Mouse (Mus musculus) 3T3-L1 (cell line): ENCODE results near the gene Dennd2c.
A peak's percentile ranks its signal among the peaks of the same experiment; 100 is the strongest.

ENCODE experiments used
- DNase-seq: peaks from one replicate; pipeline ENCODE4 v3.0.0-alpha.2; 2015; ENCODE audit warnings: low read depth, low spot score

Dennd2c gene

GRCm38 (mm10) chr3:103102454-103103390 lies at the start of gene Dennd2c:
Gene Dennd2c, plus strand, starts transcription at chr3:103102604.
- DNase-seq = peak; percentile 91

GRCm38 (mm10) chr3:103056016-103056595 lies 46.3 kb upstream of the Dennd2c start:
- DNase-seq = no peak

GRCm38 (mm10) chr3:103057752-103058151 lies 44.7 kb upstream of the Dennd2c start:
- DNase-seq = no peak

- DNase-seq = peak; percentile 95
Measured at GRCm38 (mm10) chr3:103058207-103059157, 43.9 kb upstream of the Dennd2c start, which contains the start of gene Nras. Gene Nras, plus strand, starts transcription at chr3:103058285.

- DNase-seq = no peak
Measured at GRCm38 (mm10) chr3:103066927-103067326, 35.5 kb upstream of the Dennd2c start.

GRCm38 (mm10) chr3:103068971-103069370 lies 33.4 kb upstream of the Dennd2c start:
- peak; percentile 29 for DNase-seq

GRCm38 (mm10) chr3:103073771-103074170 lies 28.6 kb upstream of the Dennd2c start, which contains the start of gene Ampd1:
Gene Ampd1, plus strand, starts transcription at chr3:103074014.
- DNase-seq = no peak

GRCm38 (mm10) chr3:103075871-103076270 lies 26.5 kb upstream of the Dennd2c start:
- no peak for DNase-seq

GRCm38 (mm10) chr3:103076476-103076875 lies 25.9 kb upstream of the Dennd2c start:
- no peak for DNase-seq

- DNase-seq = no peak
Measured at GRCm38 (mm10) chr3:103079301-103079700, 23.1 kb upstream of the Dennd2c start.

GRCm38 (mm10) chr3:103081051-103081450 lies 21.4 kb upstream of the Dennd2c start:
- DNase-seq = peak; percentile 68

- no peak for DNase-seq
Measured at GRCm38 (mm10) chr3:103081861-103082453, 20.4 kb upstream of the Dennd2c start.

GRCm38 (mm10) chr3:103082761-103083160 lies 19.6 kb upstream of the Dennd2c start:
- no peak for DNase-seq

- no peak for DNase-seq
Measured at GRCm38 (mm10) chr3:103085986-103086385, 16.4 kb upstream of the Dennd2c start.

GRCm38 (mm10) chr3:103091753-103092152 lies 10.7 kb upstream of the Dennd2c start:
- DNase-seq = no peak

GRCm38 (mm10) chr3:103098662-103099061 lies 3.7 kb upstream of the Dennd2c start:
- no peak for DNase-seq

- peak; percentile 31 for DNase-seq
Measured at GRCm38 (mm10) chr3:103099667-103100066, 2.7 kb upstream of the Dennd2c start.

- peak; percentile 66 for DNase-seq
Measured at GRCm38 (mm10) chr3:103100735-103101134, 1.7 kb upstream of the Dennd2c start.

GRCm38 (mm10) chr3:103101194-103101593 lies 1.2 kb upstream of the Dennd2c start:
- no peak for DNase-seq

- no peak for DNase-seq
Measured at GRCm38 (mm10) chr3:103101909-103102308, 495 bp upstream of the Dennd2c start.
